Mouse (Mus musculus): ENCODE measurements around the gene Celsr3. TPM values are rescaled to one million over a fixed set of nuclear protein-coding genes. Genes with fewer than 3 reads are reported as not detected.

The Celsr3 gene
- 5.4 and 6.4 TPM in 2 replicates for polyA plus RNA-seq (2014; fragmentation: Nextera tagmentation; extraction: Ambion mirVana)

DNA sequence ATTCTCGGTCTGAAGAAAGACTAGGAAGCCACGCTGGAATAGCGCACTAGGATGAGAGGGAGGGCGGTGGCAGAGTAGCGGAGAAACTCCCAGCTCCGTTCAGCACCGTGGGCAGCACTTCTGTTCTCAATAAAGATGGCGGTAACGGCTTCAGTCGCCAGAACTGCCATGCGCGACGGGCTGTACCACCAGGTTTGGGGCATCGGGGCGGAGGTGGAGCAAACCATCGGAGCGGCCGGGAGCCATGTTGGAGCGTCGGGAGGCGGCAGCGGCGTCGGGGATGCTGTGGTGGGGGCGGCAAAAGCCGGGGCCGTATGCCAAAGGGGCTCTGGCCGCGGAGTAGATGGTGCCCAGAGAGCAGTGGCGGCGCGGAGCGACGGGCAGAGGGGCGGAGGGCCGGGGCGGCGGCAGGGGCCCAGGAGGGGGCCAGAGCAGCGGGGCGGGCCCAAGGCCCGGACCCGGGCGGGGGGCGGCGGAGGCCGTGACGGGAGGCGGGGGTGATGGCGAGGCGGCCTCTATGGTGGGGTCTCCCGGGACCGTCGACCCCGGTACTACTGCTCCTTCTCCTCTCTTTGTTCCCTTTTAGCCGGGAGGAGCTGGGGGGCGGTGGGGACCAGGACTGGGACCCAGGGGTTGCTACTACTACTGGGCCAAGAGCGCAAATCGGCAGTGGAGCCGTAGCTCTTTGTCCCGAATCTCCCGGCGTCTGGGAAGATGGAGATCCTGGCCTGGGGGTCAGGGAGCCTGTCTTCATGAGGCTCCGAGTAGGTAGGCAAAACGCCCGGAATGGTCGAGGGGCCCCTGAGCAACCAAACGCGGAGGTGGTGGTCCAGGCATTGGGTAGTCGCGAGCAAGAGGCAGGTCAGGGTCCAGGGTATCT lies at the start of gene Celsr3:
Gene Celsr3 (plus strand): TSS at position 501 of the 880 bp plus-strand sequence.
- peaks cover 22% of the 10 kb centered on the region for H3K4me1 ChIP-seq (ENCODE audit: control insufficient read depth, insufficient read depth, low read length)

DNA sequence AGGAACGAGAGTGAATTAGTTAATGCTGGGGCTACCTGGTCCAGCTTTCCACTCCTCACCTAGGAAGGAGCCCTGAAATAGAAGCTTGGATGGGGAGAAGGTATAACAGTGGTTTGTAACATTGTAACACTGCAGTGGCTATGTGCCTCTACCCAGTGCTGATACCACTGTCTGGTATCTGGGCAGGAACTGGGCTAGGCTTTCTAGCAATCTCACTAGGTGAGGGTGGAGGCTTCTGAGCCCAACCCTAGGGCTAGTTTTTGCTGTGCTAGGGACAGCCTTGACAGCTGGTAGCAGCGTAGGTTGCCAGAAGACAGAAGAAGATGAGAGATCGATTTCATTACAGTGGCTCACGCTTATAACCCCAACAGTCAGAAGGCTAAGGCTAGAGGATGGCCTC lies 49.5 kb upstream of the Celsr3 start:
- no peak overlapping the region for H3K9ac ChIP-seq (ENCODE audit: low read length)
- H3K9me3 ChIP-seq (ENCODE audit: control insufficient read depth, low read length) = no peaks in the 10 kb centered on the region
- H3K4me3 ChIP-seq (ENCODE audit: low read depth, low read length) = no peak overlapping the region
- DNase-seq (ENCODE audit: low spot score, missing footprints) (no peak), ATAC-seq (ENCODE audit: low FRiP score) (no peak)
- no peak overlapping the region for H3K4me2 ChIP-seq
- no peaks in the 10 kb centered on the region for H3K36me3 ChIP-seq (ENCODE audit: control insufficient read depth, insufficient read depth, low read length)
- 90% methylated on average over 4 of the region's 4 CpGs for WGBS
- H3K27me3 ChIP-seq (ENCODE audit: control insufficient read depth, insufficient read depth, low read length) = no peaks in the 10 kb centered on the region
- no peaks in the 10 kb centered on the region for H3K4me1 ChIP-seq (ENCODE audit: control insufficient read depth, insufficient read depth, low read length)
- no peak overlapping the region for H3K27ac ChIP-seq (ENCODE audit: low read depth, low read length)

More for the DNA sequence above, at the start of gene Celsr3:
- Histone ChIP-seq H3K4me3 (ENCODE audit: low read depth, low read length) (peak within 1 kb of the TSS; percentile 66), H3K27ac (ENCODE audit: low read depth, low read length) (peak within 1 kb of the TSS; percentile 40), H3K27me3 (ENCODE audit: control insufficient read depth, insufficient read depth, low read length) (peaks cover 54% of the 10 kb centered on the region), H3K36me3 (ENCODE audit: control insufficient read depth, insufficient read depth, low read length) (no peaks in the 10 kb centered on the region), H3K9me3 (ENCODE audit: control insufficient read depth, low read length) (no peaks in the 10 kb centered on the region), H3K9ac (ENCODE audit: low read length) (peak within 1 kb of the TSS; percentile 73), H3K4me2 (peak within 1 kb of the TSS; percentile 79)
- peak; percentile 56 for ATAC-seq (ENCODE audit: low FRiP score)
- DNase-seq (ENCODE audit: low spot score, missing footprints) = peak; percentile 98
- WGBS = 2% methylated on average over 64 of the region's 70 CpGs

DNA sequence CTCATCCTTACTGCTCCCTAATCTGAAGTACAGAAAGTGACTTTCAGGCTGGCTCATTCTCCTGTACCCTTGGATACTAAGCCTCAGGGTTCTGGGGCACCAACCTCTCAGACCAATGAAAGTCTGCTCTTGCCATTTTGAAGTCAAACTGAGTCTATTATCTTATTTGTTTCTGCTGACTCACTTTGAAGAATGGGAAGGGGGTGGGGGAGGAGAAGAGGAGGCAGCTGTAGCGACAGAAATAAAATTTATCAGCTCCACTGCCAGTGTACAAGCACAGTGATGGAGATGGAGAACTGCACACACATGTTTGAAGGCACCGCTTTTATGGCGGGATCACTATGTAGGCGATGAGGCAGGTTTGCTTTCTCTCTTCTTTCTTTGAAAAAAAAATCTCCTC lies 48.8 kb upstream of the Celsr3 start:
- DNase-seq (ENCODE audit: low spot score, missing footprints) (peak; percentile 33), ATAC-seq (ENCODE audit: low FRiP score) (no peak)
- no peaks in the 10 kb centered on the region for H3K9me3 ChIP-seq (ENCODE audit: control insufficient read depth, low read length)
- H3K27me3 ChIP-seq (ENCODE audit: control insufficient read depth, insufficient read depth, low read length) = no peaks in the 10 kb centered on the region
- no peaks in the 10 kb centered on the region for H3K4me1 ChIP-seq (ENCODE audit: control insufficient read depth, insufficient read depth, low read length)
- no peak overlapping the region for H3K4me2 ChIP-seq
- H3K9ac ChIP-seq (ENCODE audit: low read length) = no peak overlapping the region
- 92% methylated on average over 4 of the region's 4 CpGs for WGBS
- no peak overlapping the region for H3K27ac ChIP-seq (ENCODE audit: low read depth, low read length)
- no peaks in the 10 kb centered on the region for H3K36me3 ChIP-seq (ENCODE audit: control insufficient read depth, insufficient read depth, low read length)
- H3K4me3 ChIP-seq (ENCODE audit: low read depth, low read length) = no peak overlapping the region

DNA sequence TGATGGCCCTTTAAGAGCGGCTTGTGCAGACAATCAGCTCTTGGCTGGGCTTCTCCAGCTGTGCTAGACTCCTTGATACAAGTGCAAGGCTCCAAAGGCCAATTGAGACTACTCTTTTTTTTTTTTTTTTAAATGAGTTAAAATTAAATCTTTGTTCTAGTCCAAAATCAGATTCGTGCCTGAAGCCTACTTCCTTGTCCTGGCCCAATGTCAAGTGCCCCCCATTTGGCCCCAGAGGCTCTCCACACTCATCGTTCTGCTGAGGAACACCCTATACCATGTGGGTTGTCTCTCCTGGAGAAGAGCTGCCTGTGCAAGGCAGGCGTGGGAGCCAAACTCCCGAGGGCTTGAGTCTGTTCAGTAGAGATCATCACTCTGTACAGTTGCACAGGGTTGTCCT lies 45.2 kb upstream of the Celsr3 start:
- Histone ChIP-seq H3K4me2 (no peak overlapping the region), H3K36me3 (ENCODE audit: control insufficient read depth, insufficient read depth, low read length) (no peaks in the 10 kb centered on the region), H3K27ac (ENCODE audit: low read depth, low read length) (no peak overlapping the region), H3K27me3 (ENCODE audit: control insufficient read depth, insufficient read depth, low read length) (no peaks in the 10 kb centered on the region), H3K4me1 (ENCODE audit: control insufficient read depth, insufficient read depth, low read length) (peaks cover 17% of the 10 kb centered on the region), H3K9ac (ENCODE audit: low read length) (no peak overlapping the region), H3K9me3 (ENCODE audit: control insufficient read depth, low read length) (no peaks in the 10 kb centered on the region), H3K4me3 (ENCODE audit: low read depth, low read length) (no peak overlapping the region)
- DNase-seq (ENCODE audit: low spot score, missing footprints) (no peak), ATAC-seq (ENCODE audit: low FRiP score) (no peak)
- 70% methylated on average over 5 of the region's 5 CpGs for WGBS

DNA sequence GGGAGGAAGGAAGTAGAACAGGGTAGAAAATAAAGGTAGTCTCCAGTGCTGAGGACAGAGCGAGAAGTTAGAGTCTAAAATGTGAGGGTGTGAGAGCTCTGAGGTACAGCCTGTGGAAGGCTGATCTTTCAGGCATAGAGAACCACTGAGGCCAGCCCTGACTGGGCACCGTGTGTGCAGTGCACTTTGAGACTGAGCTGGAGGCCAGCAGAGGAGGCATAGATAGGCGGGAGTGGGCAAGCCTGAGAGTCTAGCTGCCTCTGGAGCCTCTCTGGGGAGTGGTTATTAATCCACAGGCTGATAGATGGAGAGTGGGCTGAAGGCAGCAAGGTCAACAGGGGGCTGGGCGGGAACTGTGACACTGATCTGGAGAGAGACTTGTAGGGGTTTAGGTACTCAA lies 44.2 kb upstream of the Celsr3 start:
- no peak for ATAC-seq (ENCODE audit: low FRiP score)
- Histone ChIP-seq H3K27ac (ENCODE audit: low read depth, low read length) (no peak overlapping the region), H3K4me3 (ENCODE audit: low read depth, low read length) (no peak overlapping the region), H3K9ac (ENCODE audit: low read length) (no peak overlapping the region), H3K4me2 (no peak overlapping the region), H3K9me3 (ENCODE audit: control insufficient read depth, low read length) (no peaks in the 10 kb centered on the region), H3K36me3 (ENCODE audit: control insufficient read depth, insufficient read depth, low read length) (no peaks in the 10 kb centered on the region), H3K4me1 (ENCODE audit: control insufficient read depth, insufficient read depth, low read length) (peaks cover 25% of the 10 kb centered on the region), H3K27me3 (ENCODE audit: control insufficient read depth, insufficient read depth, low read length) (no peaks in the 10 kb centered on the region)
- no peak for DNase-seq (ENCODE audit: low spot score, missing footprints)
- 66% methylated on average over 4 of the region's 4 CpGs for WGBS

DNA sequence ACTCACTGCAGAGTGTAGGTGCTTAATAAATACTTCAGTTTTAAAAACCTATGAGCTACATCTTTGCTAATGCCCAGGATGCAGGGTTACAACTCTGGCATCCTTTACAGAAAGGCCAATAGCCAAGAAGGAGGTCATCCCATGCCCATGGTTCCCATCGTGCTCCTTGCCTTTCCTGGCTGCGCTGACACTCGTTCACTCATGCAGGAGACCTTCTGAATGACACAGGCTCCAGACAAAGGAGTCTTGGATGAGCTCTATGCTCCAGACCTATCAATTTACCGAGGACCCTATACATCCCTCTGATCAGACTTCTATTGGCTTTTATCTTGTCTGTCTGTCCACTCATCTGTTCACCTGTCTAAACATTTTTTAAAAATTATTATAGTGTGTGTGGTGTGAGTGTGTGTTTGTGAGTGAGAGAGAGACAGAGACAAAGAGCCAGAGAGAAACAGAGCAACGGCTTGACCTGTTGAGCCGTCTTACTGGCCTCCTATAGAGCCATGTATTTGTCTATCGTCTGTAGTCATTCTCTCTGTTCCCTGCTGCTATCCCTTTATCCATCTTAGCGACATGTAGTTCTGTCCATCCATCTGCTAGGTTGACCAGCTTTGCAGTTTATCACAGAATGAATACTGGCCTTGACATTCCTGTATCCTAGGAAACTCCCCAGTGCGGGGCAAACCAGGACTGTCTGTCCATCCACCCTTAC lies 43.1 kb upstream of the Celsr3 start:
- peak overlapping the region; percentile 73 for H3K27ac ChIP-seq (ENCODE audit: low read depth, low read length)
- peaks cover 34% of the 10 kb centered on the region for H3K4me1 ChIP-seq (ENCODE audit: control insufficient read depth, insufficient read depth, low read length)
- peak; percentile 88 for DNase-seq (ENCODE audit: low spot score, missing footprints)
- WGBS = 19% methylated on average over 9 of the region's 9 CpGs
- H3K9me3 ChIP-seq (ENCODE audit: control insufficient read depth, low read length) = no peaks in the 10 kb centered on the region
- H3K36me3 ChIP-seq (ENCODE audit: control insufficient read depth, insufficient read depth, low read length) = no peaks in the 10 kb centered on the region
- H3K4me2 ChIP-seq = peak overlapping the region; percentile 55
- peak overlapping the region; percentile 98 for H3K9ac ChIP-seq (ENCODE audit: low read length)
- peak overlapping the region; percentile 93 for H3K4me3 ChIP-seq (ENCODE audit: low read depth, low read length)
- no peak for ATAC-seq (ENCODE audit: low FRiP score)
- no peaks in the 10 kb centered on the region for H3K27me3 ChIP-seq (ENCODE audit: control insufficient read depth, insufficient read depth, low read length)

DNA sequence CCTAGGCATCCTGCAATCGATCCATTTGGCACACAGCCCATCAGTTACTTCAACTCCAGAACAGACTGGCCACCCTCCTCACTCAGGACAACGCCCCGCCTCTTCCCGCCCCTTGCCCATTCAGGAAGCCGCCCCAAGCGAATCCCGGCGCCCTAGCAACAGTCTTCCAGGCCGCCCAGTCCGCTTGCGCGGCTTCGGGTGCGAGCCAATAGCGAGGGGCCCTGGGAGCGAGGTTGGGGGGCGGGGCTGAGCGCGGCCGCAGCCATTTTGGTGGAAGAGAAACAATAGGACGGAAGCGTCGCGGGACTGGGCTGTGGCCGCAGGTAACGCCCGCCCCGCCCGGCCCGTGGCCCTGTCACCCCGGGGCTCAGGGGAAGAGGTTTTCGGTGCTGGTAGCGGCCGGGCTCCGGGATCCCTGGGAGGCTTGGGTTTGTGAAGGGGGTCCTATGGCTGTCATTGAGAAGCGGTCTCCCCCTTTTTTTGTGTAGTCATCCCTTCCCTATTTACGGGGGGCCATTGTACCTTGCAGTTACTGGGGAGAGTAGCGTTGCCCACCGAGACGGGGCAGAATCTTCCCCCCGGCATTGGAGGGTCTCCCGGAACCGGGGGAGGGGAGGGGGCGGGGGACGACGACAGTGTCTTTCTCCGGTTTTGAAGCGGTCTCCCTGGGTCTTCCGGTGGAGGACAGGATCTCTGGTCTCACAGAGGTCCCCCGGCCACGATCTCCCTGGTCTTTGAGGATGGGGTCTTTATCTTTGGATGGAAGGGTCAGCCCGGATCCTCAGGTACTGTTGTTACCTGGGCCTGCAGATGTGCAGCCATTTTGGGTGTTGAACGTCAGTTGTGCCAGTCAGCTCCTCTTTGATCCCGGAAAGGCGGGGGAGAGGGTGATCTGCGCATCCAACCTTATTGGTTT lies 42.3 kb upstream of the Celsr3 start, which contains the start of gene Ip6k2:
Gene Ip6k2 (plus strand): TSS at position 249 of the 916 bp plus-strand sequence.
- DNase-seq (ENCODE audit: low spot score, missing footprints) = peak; percentile 99
- peak within 1 kb of the TSS; percentile 92 for H3K27ac ChIP-seq (ENCODE audit: low read depth, low read length)
- no peaks in the 10 kb centered on the region for H3K36me3 ChIP-seq (ENCODE audit: control insufficient read depth, insufficient read depth, low read length)
- H3K4me2 ChIP-seq = peak within 1 kb of the TSS; percentile 55
- no peaks in the 10 kb centered on the region for H3K9me3 ChIP-seq (ENCODE audit: control insufficient read depth, low read length)
- ATAC-seq (ENCODE audit: low FRiP score) = peak; percentile 98
- H3K9ac ChIP-seq (ENCODE audit: low read length) = peak within 1 kb of the TSS; percentile 98
- under 1% methylated on average over 55 of the region's 56 CpGs for WGBS
- H3K4me3 ChIP-seq (ENCODE audit: low read depth, low read length) = peak within 1 kb of the TSS; percentile 93
- H3K27me3 ChIP-seq (ENCODE audit: control insufficient read depth, insufficient read depth, low read length) = no peaks in the 10 kb centered on the region
- peaks cover 40% of the 10 kb centered on the region for H3K4me1 ChIP-seq (ENCODE audit: control insufficient read depth, insufficient read depth, low read length)

- Histone ChIP-seq H3K4me3 (ENCODE audit: low read depth, low read length) (peak overlapping the region; percentile 93), H3K9ac (ENCODE audit: low read length) (peak overlapping the region; percentile 32; the same call in 1 of the 2 replicates), H3K36me3 (ENCODE audit: control insufficient read depth, insufficient read depth, low read length) (no peaks in the 10 kb centered on the region), H3K9me3 (ENCODE audit: control insufficient read depth, low read length) (no peaks in the 10 kb centered on the region), H3K27ac (ENCODE audit: low read depth, low read length) (no peak overlapping the region), H3K4me2 (peak overlapping the region; percentile 46), H3K4me1 (ENCODE audit: control insufficient read depth, insufficient read depth, low read length) (peaks cover 41% of the 10 kb centered on the region), H3K27me3 (ENCODE audit: control insufficient read depth, insufficient read depth, low read length) (no peaks in the 10 kb centered on the region)
- DNase-seq (ENCODE audit: low spot score, missing footprints) (peak; percentile 92), ATAC-seq (ENCODE audit: low FRiP score) (no peak)
Observed at GRCm38 (mm10) chr9:108785416-108785815, 40.7 kb upstream of the Celsr3 start.

All from midbrain, embryonic 11.5 days (tissue).